Mouse (Mus musculus) megakaryocyte, embryonic 14.5 days (primary cell): ENCODE measurements around the gene Shc1. TPM values are rescaled to one million over a fixed set of nuclear protein-coding genes. Genes with fewer than 3 reads are reported as not detected.
A peak's percentile ranks its signal among the peaks of the same experiment; 100 is the strongest.

ENCODE experiments used
- H3K27me3 ChIP-seq: replicated peaks from 2 replicates; pipeline ENCODE3; 2012; ENCODE audit warnings: inconsistent platforms
- H3K36me3 ChIP-seq: replicated peaks from 2 replicates; pipeline ENCODE3; 2012; ENCODE audit warnings: low read length, inconsistent platforms, mixed read lengths
- H3K4me1 ChIP-seq: 2 replicates; pipeline ENCODE4 v1.6.1; 2012; ENCODE audit warnings: inconsistent platforms
- H3K4me3 ChIP-seq: replicated peaks from 2 replicates; pipeline ENCODE3; 2012; ENCODE audit warnings: moderate library complexity, mild to moderate bottlenecking, inconsistent platforms
- H3K9me3 ChIP-seq: 2 replicates; pipeline ENCODE4 v1.6.1; 2012; ENCODE audit warnings: inconsistent platforms
- FLI1 ChIP-seq: IDR thresholded peaks from 2 replicates; pipeline ENCODE4 v1.6.1; 2012; ENCODE audit warnings: low read length, inconsistent platforms, mixed read lengths
- GATA1 ChIP-seq: IDR thresholded peaks from 3 replicates; pipeline ENCODE4 v1.6.1; 2012; ENCODE audit warnings: mixed read lengths, low read length, inconsistent platforms, borderline replicate concordance
- polyA plus RNA-seq: library from polyadenylated mRNA; stranded (reverse); fragments of >175 nt; gene quantifications from 2 replicates; pipeline ENCODE4 v1.2.3, GENCODE M21; 2012; ENCODE audit warnings: low replicate concordance; ENCODE audit not compliant: insufficient read depth

The Shc1 gene
- polyA plus RNA-seq, 1 experiment, result 67.6 TPM

- no peak for TF ChIP-seq FLI1
- no peak for TF ChIP-seq GATA1
- H3K4me3 ChIP-seq, result peak overlapping the region; percentile 69
- peaks cover 2% of the 10 kb centered on the region for H3K27me3 ChIP-seq
- H3K4me1 ChIP-seq, result peaks cover 74% of the 10 kb centered on the region
- H3K36me3 ChIP-seq, result peaks cover 46% of the 10 kb centered on the region
- no peaks in the 10 kb centered on the region for H3K9me3 ChIP-seq
These were observed 28.1 kb upstream of the Shc1 start for GRCm38 (mm10) chr3:89390111-89390515.

GRCm38 (mm10) chr3:89390699-89391662 is 27.3 kb upstream of the Shc1 start:
- Histone ChIP-seq H3K27me3 (peaks cover 2% of the 10 kb centered on the region), H3K36me3 (peaks cover 38% of the 10 kb centered on the region), H3K4me1 (peaks cover 72% of the 10 kb centered on the region)

GRCm38 (mm10) chr3:89391663-89392511 is 26.4 kb upstream of the Shc1 start:
- Histone ChIP-seq H3K4me3 (peak overlapping the region; percentile 97), H3K4me1 (peaks cover 69% of the 10 kb centered on the region), H3K36me3 (peaks cover 30% of the 10 kb centered on the region), H3K27me3 (no peaks in the 10 kb centered on the region), H3K9me3 (no peaks in the 10 kb centered on the region)
- TF ChIP-seq GATA1 (no peak), FLI1 (no peak)

More at GRCm38 (mm10) chr3:89390699-89391662, 27.3 kb upstream of the Shc1 start:
- no peaks in the 10 kb centered on the region for H3K9me3 ChIP-seq
- TF ChIP-seq GATA1 (no peak), FLI1 (no peak)
- H3K4me3 ChIP-seq, result peak overlapping the region; percentile 97

- H3K4me1 ChIP-seq, result peaks cover 61% of the 10 kb centered on the region
- H3K27me3 ChIP-seq, result no peaks in the 10 kb centered on the region
These were observed 25.4 kb upstream of the Shc1 start for GRCm38 (mm10) chr3:89392871-89393311.

GRCm38 (mm10) chr3:89393605-89394004 is 24.6 kb upstream of the Shc1 start:
- peak overlapping the region; percentile 97 for H3K4me3 ChIP-seq
- H3K27me3 ChIP-seq, result no peaks in the 10 kb centered on the region
- no peak for TF ChIP-seq GATA1
- TF ChIP-seq FLI1, result no peak
- peaks cover 54% of the 10 kb centered on the region for H3K4me1 ChIP-seq
- H3K36me3 ChIP-seq, result peaks cover 20% of the 10 kb centered on the region
- H3K9me3 ChIP-seq, result no peaks in the 10 kb centered on the region

More at GRCm38 (mm10) chr3:89392871-89393311, 25.4 kb upstream of the Shc1 start:
- peaks cover 22% of the 10 kb centered on the region for H3K36me3 ChIP-seq
- H3K4me3 ChIP-seq, result peak overlapping the region; percentile 97
- H3K9me3 ChIP-seq, result no peaks in the 10 kb centered on the region
- no peak for TF ChIP-seq GATA1
- no peak for TF ChIP-seq FLI1

GRCm38 (mm10) chr3:89394006-89394893 is 24.0 kb upstream of the Shc1 start, which contains the start of gene Zbtb7b:
Zbtb7b (minus strand) TSS chr3:89394776.
- Histone ChIP-seq H3K4me3 (peak within 1 kb of the TSS; percentile 97), H3K27me3 (no peaks in the 10 kb centered on the region), H3K9me3 (no peaks in the 10 kb centered on the region), H3K4me1 (peaks cover 48% of the 10 kb centered on the region), H3K36me3 (peaks cover 21% of the 10 kb centered on the region)
- TF ChIP-seq FLI1, result no peak

- H3K36me3 ChIP-seq, result peaks cover 21% of the 10 kb centered on the region
- no peaks in the 10 kb centered on the region for H3K27me3 ChIP-seq
- TF ChIP-seq GATA1 (no peak), FLI1 (no peak)
- peak overlapping the region; percentile 97 for H3K4me3 ChIP-seq
- no peaks in the 10 kb centered on the region for H3K9me3 ChIP-seq
- peaks cover 42% of the 10 kb centered on the region for H3K4me1 ChIP-seq
These were observed 23.4 kb upstream of the Shc1 start for GRCm38 (mm10) chr3:89394894-89395256.

- Histone ChIP-seq H3K36me3 (peaks cover 20% of the 10 kb centered on the region), H3K4me3 (peak overlapping the region; percentile 97), H3K4me1 (peaks cover 36% of the 10 kb centered on the region), H3K27me3 (no peaks in the 10 kb centered on the region), H3K9me3 (no peaks in the 10 kb centered on the region)
- TF ChIP-seq FLI1 (no peak), GATA1 (no peak)
These were observed 22.8 kb upstream of the Shc1 start for GRCm38 (mm10) chr3:89395419-89395805.
